Mouse (Mus musculus): Measurements from ENCODE around the gene Fbh1. TPM values are rescaled to one million over a fixed set of nuclear protein-coding genes. Genes with fewer than 3 reads are reported as not detected.
"Not testable (repeated sequence)": the region's sequence is repeated elsewhere in the genome, so short reads cannot be mapped to it uniquely, and the experiment has no call there.

The Fbh1 gene
- total RNA-seq, 2 experiments from 2014 or later: 74.0 to 88.5 TPM

- not testable (repeated sequence) for H3K27ac ChIP-seq, H3K4me3 ChIP-seq
- TF ChIP-seq CTCF (conservative IDR thresholded peaks at IDR 0.05): peak; percentile 70
- peak in 1 of 2 experiments; percentile 20 for DNase-seq (ENCODE audit: low spot score in 2 of 2)
Observed at GRCm38 (mm10) chr2:11710101-11710500, 67.3 kb downstream of the Fbh1 start.

DNA sequence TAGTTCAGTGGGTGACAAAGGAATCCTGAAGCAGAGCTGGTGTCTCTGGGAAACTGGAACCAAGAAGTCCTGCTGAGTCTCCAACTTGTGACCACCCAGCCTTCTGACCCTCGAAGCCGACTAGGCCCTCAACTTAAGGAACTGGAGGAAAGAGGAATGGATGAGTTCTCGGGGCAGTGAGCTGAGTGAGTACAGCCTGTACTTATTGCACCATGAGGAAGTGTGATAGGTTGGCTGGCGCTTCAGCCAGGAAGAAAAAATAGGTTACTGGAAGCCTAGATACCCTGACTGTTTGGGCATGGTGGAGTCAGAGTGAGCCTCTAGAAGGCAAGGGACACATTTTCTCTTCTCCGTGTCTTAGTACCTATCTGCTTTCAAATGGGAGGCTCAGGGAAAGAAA, 68.8 kb downstream of the Fbh1 start:
- no peak overlapping the region for H3K27ac ChIP-seq
- H3K4me3 ChIP-seq: no peak overlapping the region
- no peak for DNase-seq (ENCODE audit: low spot score in 2 of 2)
- TF ChIP-seq CTCF (conservative IDR thresholded peaks at IDR 0.05): no peak

DNA sequence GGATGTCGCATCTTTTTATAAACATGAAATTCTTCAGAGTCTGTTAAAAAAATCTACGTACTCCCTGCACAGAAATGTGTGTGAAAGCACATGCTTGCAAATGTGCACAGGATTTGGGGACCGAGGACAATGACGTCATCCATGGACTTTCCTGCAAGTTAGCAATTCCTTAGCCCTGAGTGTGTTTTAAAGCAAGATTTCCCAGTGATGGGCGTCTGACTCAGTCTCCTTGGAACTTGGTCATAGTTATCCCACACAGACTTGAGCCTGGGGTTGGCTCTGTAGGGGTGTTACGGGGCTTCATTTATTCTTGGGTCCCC, 70.7 kb downstream of the Fbh1 start:
- H3K4me3 ChIP-seq: peak overlapping the region; percentile 86
- DNase-seq (ENCODE audit: low spot score in 2 of 2): no peak
- H3K27ac ChIP-seq: no peak overlapping the region
- TF ChIP-seq CTCF (conservative IDR thresholded peaks at IDR 0.05): no peak

DNA sequence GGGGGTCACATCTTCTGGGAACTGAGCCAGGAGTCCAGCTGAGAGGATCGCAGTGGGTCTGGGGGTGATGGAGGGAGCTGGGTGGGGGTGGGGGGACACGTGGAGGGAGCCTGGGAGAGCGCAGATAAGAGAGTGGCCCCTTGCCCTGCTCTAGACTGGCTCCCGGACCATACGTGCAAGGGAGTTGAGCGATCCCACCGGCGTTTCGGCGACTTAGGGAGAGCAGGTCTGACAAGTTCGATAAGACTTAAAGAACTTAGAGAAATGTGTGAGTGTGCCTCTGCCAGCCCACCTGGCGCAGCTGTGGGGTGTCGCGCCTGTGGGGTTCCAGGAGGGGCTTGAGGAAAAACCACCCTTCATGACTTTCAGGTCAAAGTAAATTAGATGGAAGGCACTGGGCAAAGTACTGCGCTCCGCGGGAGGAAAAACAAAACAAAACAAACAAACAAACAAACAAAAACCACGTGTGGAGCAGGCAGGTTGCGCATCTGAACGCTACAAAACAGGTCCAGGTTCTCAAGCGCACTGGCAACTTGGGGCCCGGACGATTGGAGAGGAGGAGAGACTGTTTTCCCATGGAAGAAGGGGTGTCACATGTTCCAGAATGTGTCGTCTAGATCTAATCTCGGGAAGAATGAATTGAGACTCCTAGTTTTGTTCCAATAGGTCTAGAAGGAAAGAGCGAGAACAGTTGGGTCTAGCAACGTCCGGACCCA, 71.2 kb downstream of the Fbh1 start:
- Histone ChIP-seq H3K27ac (peak overlapping the region; percentile 10; the same call in 1 of the 2 replicates), H3K4me3 (peak overlapping the region; percentile 86)
- no peak for TF ChIP-seq CTCF (conservative IDR thresholded peaks at IDR 0.05)
- no peak for DNase-seq (ENCODE audit: low spot score in 2 of 2)

DNA sequence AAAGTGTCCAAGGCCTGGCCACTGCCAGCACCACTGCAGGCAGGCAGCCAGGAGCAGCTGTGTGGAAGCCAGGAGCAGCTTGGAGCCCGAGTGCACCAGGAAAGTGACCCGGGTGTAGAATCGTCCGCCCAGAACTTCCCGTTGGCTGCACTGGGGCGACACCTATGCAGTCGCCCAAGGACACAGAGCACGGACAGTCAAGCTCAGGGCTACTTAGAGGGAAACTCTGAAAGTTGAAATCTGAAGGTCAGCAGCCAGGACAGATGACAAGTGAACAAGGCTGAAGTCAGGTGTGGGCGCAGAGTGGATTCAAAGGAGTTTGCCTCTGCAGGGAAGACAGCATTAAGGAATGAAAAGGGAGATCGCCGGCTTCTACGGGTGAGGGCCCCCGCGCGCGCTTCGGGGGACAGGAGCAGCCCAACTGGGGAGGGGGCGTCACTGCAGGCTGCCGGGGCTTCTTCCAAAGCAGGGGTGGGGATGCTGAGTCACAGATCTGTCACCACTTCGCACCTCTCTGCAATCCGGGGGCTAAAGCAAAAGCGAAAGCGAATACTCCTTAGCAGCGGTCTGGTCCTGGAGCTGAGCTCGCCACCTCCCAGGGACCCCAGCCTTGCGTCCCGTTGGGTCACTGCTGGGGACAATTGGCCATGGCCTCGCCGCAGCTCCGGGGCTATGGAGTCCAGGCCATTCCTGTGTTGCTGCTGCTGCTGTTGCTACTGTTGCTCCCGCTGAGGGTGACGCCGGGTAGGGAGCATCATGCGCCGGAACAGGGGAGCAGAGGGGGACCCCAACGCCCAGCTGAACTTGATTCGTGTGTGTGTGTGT, 72.0 kb downstream of the Fbh1 start, which contains the start of gene Il15ra:
TSS of gene Il15ra (plus strand) at position 90 of the 825 bp plus-strand sequence.
- peak within 1 kb of the TSS; percentile 86 for H3K4me3 ChIP-seq
- H3K27ac ChIP-seq: peak within 1 kb of the TSS; percentile 73
- peak; percentile 44 to 45 for DNase-seq (ENCODE audit: low spot score in 2 of 2)
- TF ChIP-seq CTCF (conservative IDR thresholded peaks at IDR 0.05): no peak

DNA sequence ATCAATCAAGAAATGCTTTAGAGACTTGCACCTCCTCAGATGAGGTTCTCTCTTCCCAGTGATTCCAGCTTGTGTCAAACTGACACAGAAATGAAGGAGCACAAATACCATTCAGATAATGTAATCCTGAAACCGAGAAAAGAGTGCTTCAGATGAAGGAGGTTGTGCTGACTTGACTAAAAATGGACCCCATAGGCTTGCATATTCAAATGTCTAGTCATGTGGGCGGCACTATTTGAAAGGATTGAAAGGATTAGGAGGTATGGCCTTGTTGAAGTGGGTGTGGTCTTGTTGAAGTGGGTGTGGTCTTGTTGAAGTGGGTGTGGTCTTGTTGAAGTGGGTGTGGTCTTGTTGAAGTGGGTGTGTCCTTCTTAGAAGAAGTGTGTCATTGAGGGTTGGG, 77.5 kb downstream of the Fbh1 start:
- TF ChIP-seq CTCF (conservative IDR thresholded peaks at IDR 0.05): no peak

DNA sequence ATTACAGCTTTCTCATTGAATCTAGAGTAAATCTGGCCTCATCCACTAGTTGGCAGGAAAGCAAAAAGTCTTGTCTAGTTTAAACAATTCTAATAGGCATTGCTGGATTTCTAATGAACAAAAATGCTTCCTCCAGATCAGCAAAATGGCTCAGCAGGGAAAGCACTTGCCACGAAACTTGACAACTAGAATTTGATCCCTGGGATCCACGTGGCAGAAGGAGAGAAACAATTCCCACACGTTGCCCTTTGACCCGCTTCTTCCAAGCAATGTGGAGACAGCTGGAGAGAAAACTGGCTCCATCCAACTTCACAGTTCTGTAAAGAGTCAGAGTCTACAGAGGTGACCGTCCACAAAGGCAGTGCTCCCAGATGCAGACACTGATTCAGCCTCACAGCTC, 78.4 kb downstream of the Fbh1 start:
- 0 out of 2 replicates have a peak, but pooled peaks have one; percentile 3 for TF ChIP-seq CTCF (conservative IDR thresholded peaks at IDR 0.05)
- DNase-seq (ENCODE audit: low spot score in 2 of 2): no peak
- Histone ChIP-seq H3K4me3 (no peak overlapping the region), H3K27ac (no peak overlapping the region)

More for the DNA sequence above, 77.5 kb downstream of the Fbh1 start:
- H3K4me3 ChIP-seq: no peak overlapping the region
- no peak for DNase-seq (ENCODE audit: low spot score in 2 of 2)
- H3K27ac ChIP-seq: no peak overlapping the region

- Histone ChIP-seq H3K4me3 (no peak overlapping the region), H3K27ac (no peak overlapping the region)
- DNase-seq (ENCODE audit: low spot score in 2 of 2): no peak
- TF ChIP-seq CTCF (conservative IDR thresholded peaks at IDR 0.05): no peak
Observed at GRCm38 (mm10) chr2:11695867-11696266, 81.5 kb downstream of the Fbh1 start.

DNA sequence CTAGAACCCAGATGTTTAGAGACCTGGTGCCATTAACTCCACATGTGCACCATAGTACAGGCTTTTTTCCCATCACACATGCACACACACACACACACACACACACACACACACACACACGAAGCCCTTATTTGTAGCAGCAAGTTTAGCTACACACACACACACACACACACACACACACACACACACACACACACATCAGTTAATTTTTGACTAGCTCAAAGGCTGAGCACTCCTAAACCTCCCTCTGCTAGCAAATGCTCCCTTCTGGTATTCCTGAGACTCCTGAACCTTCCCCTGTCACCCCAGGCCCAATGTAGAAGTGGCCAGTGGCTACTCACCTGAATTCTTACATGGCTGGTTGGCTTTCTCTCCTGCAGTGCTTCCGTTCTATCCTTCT, 83.3 kb downstream of the Fbh1 start:
- TF ChIP-seq CTCF (conservative IDR thresholded peaks at IDR 0.05): no peak
- Histone ChIP-seq H3K4me3 (no peak overlapping the region), H3K27ac (no peak overlapping the region)
- no peak for DNase-seq (ENCODE audit: low spot score in 2 of 2)

GRCm38 (mm10) chr2:11693352-11693751, 84.0 kb downstream of the Fbh1 start:
- Histone ChIP-seq H3K4me3 (no peak overlapping the region), H3K27ac (no peak overlapping the region)
- no peak for DNase-seq (ENCODE audit: low spot score in 2 of 2)
- no peak for TF ChIP-seq CTCF (conservative IDR thresholded peaks at IDR 0.05)

Other genes with a start within 250 kb of the Fbh1 start
- gene Pfkfb3, start 223.5 kb downstream of the Fbh1 start, total RNA-seq (2021): 10 to 100 TPM; 36.8 to 40.1 TPM
- gene Rbm17, start 173.4 kb downstream of the Fbh1 start, total RNA-seq (2021): 10 to 100 TPM; 85.7 to 86.6 TPM
- gene Gm17490, start 151.3 kb downstream of the Fbh1 start, total RNA-seq (2021): not detected
- under 1 TPM in 1 of 2 experiments, not detected in 1; 0.13 TPM for gene Il2ra, start 134.8 kb downstream of the Fbh1 start, total RNA-seq (2021)
- 1 to 10 TPM; 6.2 to 8.0 TPM for gene Il15ra, start 72.3 kb downstream of the Fbh1 start, total RNA-seq (2021)
- gene Ankrd16, start 294 bp upstream of the Fbh1 start, total RNA-seq (2021): 10 to 100 TPM; 58.9 to 61.8 TPM